Mouse (Mus musculus): Measurements from ENCODE around the gene Rnf121. TPM values are rescaled to one million over a fixed set of nuclear protein-coding genes. Genes with fewer than 3 reads are reported as not detected.
A peak's percentile ranks its signal among the peaks of the same experiment; 100 is the strongest.
"Not testable (repeated sequence)": the region's sequence is repeated elsewhere in the genome, so short reads cannot be mapped to it uniquely, and the experiment has no call there.

The Rnf121 gene
- total RNA-seq, 1 experiment from 2014 or later, result 30.4 TPM

GRCm38 (mm10) chr7:102064655-102065045 lies 619 bp downstream of the Rnf121 start:
- DNase-seq, result no peak

- DNase-seq, result no peak
Measured at GRCm38 (mm10) chr7:102063891-102064290, 1.4 kb downstream of the Rnf121 start.

GRCm38 (mm10) chr7:102062203-102062602 lies 3.1 kb downstream of the Rnf121 start:
- DNase-seq, result no peak

GRCm38 (mm10) chr7:102061353-102061752 lies 3.9 kb downstream of the Rnf121 start:
- DNase-seq, result no peak

GRCm38 (mm10) chr7:102048524-102048923 lies 16.7 kb downstream of the Rnf121 start:
- DNase-seq, result not testable (repeated sequence)

GRCm38 (mm10) chr7:102042314-102042713 lies 23.0 kb downstream of the Rnf121 start:
- no peak for DNase-seq

GRCm38 (mm10) chr7:102037318-102037717 lies 28.0 kb downstream of the Rnf121 start:
- no peak for DNase-seq

- DNase-seq, result no peak
Measured at GRCm38 (mm10) chr7:102035534-102035933, 29.7 kb downstream of the Rnf121 start.

- DNase-seq, result peak; percentile 44
Measured at GRCm38 (mm10) chr7:102034904-102035303, 30.4 kb downstream of the Rnf121 start.

GRCm38 (mm10) chr7:102025187-102026119 lies 39.8 kb downstream of the Rnf121 start:
- no peak for DNase-seq

- DNase-seq, result no peak
Measured at GRCm38 (mm10) chr7:102023821-102024220, 41.4 kb downstream of the Rnf121 start.

GRCm38 (mm10) chr7:102020934-102021333 lies 44.3 kb downstream of the Rnf121 start:
- DNase-seq, result not testable (repeated sequence)

- no peak for DNase-seq
Measured at GRCm38 (mm10) chr7:102019362-102019761, 45.9 kb downstream of the Rnf121 start.

- no peak for DNase-seq
Measured at GRCm38 (mm10) chr7:102018590-102018989, 46.7 kb downstream of the Rnf121 start, which contains the start of gene Il18bp. Gene Il18bp, minus strand, starts transcription at chr7:102018690.

GRCm38 (mm10) chr7:102018034-102018433 lies 47.2 kb downstream of the Rnf121 start:
- DNase-seq, result peak; percentile 39

GRCm38 (mm10) chr7:102017452-102017851 lies 47.8 kb downstream of the Rnf121 start:
- DNase-seq, result peak; percentile 58

- peak; percentile 44 for DNase-seq
Measured at GRCm38 (mm10) chr7:102016936-102017335, 48.3 kb downstream of the Rnf121 start.

GRCm38 (mm10) chr7:102014995-102015394 lies 50.3 kb downstream of the Rnf121 start:
- peak; percentile 33 for DNase-seq

GRCm38 (mm10) chr7:102013416-102013815 lies 51.9 kb downstream of the Rnf121 start:
- DNase-seq, result no peak

- no peak for DNase-seq
Measured at GRCm38 (mm10) chr7:102011855-102012254, 53.4 kb downstream of the Rnf121 start.

- no peak for DNase-seq
Measured at GRCm38 (mm10) chr7:102006520-102006919, 58.7 kb downstream of the Rnf121 start.

GRCm38 (mm10) chr7:102000921-102001630 lies 64.2 kb downstream of the Rnf121 start:
- DNase-seq, result peak; percentile 49

- DNase-seq, result no peak
Measured at GRCm38 (mm10) chr7:102000296-102000695, 65.0 kb downstream of the Rnf121 start.

Measured in adrenal gland, postnatal 14 days (tissue).